Mouse (Mus musculus) 3134 (cell line): ENCODE data around the gene Ptprk.

ENCODE experiments used
- DNase-seq: peaks from one replicate; pipeline ENCODE4 v3.0.0-alpha.2; 2011; ENCODE audit warnings: low spot score; ENCODE audit not compliant: insufficient read length; ENCODE audit errors: extremely low read depth

Gene Ptprk

DNA sequence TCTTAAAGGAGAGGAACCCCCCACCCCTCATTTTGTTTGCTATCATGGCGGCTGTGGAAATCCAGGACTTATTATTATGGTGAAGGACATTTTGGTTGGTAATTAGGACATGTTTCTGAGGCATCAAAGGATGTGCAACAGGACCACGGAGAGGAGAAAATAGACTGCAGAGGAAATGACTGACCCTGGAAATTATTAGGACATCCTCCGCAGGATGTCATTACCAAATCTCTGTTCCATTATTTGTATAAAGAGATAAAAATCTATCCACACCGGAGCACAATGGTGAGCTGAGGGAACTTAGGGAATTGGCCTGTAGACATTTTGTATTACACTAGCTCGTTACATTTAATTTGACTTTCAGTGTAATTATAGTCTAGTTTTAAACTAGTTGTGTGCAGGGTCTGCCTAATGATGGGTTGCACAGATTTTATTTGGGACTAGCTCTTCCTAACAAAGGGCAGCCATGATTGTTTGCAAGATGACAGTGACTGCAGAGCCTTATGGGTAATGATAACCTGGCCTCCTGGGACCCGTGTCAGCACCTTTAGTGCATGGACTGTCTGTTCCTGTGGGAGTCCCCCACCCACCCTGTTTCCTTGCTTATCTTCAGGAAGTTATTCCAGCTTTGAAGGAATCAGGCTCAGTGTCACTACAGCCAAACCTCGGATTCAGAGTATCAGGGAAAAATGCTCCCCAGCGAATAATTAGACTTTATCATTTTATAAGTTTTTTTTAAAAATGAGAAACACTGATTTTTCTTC, 38.4 kb downstream of the Ptprk start:
- DNase-seq: no peak

DNA sequence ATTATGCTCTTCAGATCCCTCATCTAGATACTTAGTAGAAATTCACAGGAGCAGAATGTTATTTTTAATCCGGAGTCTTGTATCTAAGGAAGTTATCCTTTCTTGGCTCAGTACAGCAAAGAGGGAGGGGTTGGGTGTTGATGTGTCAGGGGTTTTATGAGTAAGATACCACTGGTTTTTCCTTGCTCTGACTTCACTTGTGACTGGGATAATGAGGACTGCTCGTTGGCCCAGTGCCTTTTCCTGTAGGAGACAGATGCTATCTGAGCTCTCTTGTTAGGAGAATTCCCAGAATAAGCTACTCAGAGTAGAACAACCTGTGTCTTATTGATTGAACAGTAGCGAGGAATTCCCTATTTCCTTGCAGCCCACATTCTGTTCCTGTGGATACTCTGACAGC, 39.3 kb downstream of the Ptprk start:
- DNase-seq: peak; percentile 54

DNA sequence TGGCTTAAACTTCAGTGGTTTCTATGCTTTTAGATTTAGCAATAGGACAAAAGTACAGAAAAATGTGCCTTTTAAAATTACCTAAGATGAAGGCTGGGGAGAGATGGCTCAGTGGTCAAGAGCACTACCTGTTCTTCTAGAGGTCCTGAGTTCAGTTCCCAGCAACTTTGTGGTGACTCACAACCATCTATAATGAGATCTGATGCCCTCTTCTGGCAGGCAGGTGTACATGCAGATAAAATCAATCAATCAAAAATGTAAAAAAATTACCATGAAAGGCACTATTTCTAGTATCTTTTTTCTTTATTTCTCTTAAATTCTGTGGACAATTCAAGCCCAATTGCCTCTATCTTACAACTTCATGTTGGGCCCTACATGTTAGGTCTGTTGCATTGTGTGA, 42.4 kb downstream of the Ptprk start:
- DNase-seq: no peak

DNA sequence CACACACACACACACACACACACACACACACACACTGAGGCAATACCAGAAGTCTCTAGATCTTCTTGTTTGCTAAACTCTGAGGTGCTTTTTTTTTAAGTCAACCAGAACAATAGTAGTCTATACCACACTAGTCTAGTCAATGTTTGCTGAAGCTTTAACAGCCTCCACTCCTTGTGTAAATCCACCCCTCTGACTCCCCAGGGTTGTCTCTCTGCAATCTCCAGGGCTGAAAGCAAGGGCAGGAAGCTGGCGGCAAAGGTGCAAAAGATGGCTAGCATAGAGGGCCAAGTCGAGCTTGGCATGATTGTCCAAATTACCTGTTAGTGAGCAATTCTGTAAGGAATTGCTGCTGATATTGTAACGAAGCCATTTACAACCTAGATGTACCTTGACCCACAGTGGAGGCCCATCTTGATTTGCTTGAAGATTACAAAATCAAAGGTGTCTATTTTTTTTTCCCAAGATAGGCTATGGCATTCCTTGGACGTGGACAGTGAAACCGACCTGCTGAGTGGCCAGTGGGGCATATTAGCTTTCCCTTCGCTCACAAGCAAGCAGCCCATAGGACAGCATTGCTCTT, 44.3 kb downstream of the Ptprk start:
- no peak for DNase-seq

DNA sequence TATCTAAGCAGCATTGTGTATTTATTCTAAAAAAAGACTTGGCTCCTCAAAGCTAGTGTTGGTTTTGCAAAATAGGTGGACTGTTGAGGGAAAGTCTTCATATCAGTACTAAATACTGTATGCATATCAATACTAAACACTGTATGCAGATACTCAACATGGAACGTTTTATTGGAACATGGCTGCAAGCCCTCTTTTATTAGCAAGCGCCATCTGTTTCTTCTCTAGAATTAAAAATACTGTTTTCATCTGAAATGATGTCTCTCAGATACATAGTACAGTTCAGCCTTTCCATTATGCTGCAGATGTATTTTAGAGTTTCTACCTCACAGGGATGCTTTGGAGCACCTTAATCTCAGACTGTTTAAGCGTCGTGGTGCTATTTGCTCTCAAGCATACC, 49.3 kb downstream of the Ptprk start:
- no peak for DNase-seq

DNA sequence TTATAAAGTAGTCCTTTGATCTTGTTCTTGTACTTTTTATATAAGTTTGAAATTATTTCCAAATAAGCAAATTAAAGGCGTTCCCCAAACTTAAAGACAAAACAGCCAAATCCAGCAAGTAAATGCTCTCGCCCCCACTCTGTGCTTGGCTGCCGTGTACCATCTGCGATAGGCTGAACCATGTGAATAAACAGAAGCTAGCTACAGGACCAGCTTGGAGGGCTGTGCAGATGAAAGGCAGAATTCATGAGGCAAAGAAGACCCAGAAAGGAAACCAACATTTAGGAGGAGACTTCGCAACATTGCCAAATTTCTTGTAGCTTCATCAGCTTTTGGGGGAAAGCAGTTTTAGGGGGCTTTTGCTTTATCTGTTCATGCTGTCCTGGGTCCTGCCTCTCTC, 53.4 kb downstream of the Ptprk start:
- no peak for DNase-seq

DNA sequence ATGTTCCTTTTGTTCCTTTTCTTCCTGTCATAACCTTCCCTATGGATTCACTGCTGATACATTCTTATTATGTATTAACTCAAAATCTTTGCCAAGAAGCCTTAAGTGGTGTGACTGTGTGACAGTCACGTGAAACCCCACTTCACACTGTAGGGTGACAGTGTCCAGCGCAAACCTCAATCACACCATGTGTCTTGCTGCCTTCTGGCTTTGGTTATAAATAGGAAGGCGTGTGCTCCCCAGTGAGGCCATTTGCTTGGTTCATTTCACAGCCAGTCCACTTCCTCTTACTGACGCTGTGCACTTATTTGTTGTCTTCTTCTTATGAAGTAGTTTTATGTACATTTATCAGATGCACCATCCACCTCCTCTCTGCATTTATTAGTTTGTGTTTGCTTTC, 53.8 kb downstream of the Ptprk start:
- no peak for DNase-seq

DNA sequence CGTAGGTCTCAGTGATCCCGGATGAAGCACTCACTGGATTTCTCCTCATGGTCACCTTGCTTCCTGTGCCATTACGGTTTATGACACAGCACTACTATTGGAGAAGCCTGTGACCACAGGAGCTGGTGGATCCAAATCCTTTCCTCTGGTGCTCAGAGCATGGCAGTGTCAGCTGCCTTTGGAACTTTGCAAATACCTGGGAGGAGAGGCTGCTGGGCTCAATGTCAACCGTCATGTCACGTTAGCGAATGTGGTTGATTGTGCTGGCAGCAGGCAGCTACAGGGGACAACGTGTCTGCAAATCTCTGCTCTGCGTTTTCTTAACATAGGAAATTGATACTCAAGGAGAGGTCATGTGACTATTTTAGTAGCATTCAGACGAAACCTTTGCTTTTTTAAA, 55.8 kb downstream of the Ptprk start:
- no peak for DNase-seq

DNA sequence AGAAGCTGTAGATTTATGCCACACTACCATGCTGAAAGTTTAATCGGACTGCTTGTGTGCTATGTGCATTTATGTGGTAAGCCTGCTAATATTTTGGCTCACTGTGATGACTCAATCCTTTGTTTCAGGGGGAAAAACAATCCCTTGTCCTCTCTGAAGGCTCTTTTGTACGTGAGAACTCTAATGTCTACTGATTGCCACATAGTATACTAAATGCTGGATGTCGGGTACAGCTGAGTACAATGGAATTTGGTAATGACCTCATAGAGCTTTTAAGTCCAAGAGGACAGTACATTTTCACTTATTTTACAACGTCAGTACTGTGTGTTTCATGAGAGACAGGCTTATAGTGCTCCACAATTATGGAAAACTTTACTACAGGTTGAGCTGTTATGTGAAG, 59.1 kb downstream of the Ptprk start:
- DNase-seq: no peak

DNA sequence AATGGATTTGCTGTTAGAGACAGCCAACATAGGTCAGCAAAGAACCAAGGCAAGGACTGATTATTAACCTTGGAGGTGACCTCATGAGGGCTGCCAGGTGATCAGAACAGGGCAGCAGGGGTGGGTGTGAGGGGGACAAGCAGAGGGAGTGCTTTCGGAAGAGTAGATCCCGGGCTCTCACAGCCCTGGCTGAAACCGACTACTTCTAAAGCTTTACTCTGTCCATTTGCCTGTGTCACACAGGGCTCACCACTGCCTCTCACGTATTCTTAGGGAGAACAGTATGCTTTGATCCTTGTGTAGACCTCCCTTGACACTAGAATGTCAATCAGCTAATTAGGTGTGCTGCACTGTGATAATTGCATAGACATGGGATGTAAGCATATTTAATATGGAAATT, 63.8 kb downstream of the Ptprk start:
- DNase-seq: no peak

DNA sequence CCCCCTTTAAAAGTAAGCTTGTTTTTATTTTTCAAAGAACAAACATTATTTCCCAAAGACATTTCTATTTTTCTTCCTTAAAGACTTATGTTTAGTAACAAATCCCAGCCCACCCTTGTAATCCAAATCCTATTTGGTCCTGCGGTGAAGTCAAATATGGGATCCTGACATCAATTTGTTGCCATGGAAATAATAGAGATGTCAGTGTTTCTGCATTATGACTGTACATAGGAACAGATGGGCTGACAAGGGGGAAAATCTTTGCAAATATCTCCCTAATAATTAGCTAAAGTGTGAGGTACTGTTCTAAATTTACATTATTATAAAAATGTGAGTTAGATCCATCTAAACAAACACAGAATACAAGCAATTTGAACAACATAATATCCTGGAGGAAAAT, 69.8 kb downstream of the Ptprk start:
- DNase-seq: no peak

DNA sequence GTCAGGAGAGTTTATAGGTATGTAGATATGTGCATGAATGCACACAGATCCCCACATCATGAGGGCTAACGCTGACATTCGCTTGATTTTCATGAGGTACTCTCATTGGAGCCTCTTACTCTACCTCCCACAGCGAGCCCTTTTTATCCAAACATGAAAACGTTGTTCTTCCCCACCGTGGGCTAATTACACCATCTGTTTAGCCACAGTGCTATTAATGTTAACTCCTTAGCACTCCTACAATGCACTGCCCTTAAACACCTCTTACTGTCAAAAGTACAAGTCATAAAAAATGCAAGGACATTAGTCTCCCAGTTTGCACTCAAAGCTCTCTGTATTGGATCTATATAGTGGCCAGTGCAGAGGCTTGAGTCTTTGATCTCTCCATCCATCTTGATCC, 70.7 kb downstream of the Ptprk start:
- DNase-seq: no peak

DNA sequence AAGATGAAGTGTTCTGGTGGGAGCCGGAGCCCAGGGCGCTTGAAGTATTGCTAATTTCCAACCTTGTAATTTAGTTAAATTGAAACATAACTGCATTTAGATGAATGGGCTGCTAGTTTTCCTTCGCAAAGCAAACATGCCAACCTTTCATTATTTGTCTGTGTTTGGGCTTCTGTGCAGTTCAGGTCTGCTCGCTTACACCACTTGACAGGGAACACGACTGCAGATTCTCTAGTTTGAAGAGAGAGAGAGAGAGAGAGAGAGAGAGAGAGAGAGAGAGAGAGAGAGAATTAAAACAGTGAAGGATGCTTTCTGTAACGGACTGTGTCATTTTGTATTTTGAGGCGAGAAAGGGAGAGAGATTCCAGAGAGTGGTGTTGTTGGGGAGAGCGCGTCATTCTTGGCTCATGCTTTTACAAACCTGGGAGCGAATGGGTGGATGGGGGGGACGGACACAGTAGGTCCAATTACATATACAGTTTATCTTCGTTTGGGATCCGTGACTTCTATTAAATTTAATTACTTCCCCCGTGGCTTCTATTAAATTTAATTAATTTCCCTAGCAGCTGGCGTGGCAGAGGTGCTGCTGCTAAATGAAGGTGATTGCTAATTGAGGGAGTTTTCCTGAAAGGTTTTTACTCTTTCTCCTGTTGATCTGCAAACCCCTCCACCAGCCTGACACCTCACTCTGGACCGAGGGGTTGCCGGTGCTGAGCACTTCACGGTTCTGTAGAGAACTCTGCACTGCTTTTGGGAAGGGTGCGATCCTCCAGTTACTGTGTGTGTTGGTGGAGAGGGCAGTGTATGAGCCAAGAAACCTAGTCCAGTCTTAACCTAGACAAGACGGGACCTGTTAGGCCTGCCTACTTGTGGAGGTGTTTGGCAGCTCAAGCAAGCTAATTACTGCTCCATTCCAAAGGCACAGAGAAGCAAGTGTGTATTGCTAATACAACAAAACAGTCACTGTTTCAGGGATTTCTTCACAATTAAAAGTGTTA, 81.4 kb downstream of the Ptprk start:
- DNase-seq: no peak

DNA sequence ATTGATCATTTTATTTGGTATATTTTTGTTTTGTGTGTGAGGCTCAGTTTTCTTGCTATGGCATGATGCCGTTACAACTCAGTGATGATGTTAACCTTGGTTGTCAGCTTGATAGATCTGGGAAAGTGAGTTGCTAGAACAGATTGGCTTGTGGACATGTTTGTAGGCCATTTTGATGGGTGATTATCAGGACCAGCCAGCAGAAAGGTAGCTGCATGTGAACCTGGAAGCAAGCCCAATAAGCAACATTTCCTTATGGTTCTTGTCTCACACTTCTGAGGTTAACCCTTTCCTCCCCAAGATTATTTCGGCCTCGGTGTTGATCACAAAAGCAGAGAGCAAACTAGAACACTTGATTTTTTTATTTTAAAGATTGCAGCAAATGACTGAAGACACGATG, 85.1 kb downstream of the Ptprk start:
- no peak for DNase-seq

DNA sequence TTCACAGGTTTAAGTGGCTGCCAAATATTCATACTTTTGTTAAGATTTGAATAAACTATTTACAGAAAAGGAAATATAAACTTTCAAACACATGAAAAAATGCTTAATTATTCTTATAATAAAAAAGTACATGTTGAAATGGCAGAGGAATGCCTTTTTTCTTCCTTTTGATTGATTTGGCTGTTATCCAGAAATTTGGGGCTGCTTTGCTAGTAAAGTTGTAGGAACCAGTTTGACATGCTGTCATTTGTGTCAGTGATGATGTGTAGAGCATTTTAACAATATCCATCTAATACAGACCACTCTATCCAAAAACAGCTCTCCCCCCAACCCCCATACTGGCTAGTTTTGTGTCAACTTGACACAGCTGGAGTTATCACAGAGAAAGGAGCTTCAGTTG, 86.7 kb downstream of the Ptprk start:
- DNase-seq: no peak

DNA sequence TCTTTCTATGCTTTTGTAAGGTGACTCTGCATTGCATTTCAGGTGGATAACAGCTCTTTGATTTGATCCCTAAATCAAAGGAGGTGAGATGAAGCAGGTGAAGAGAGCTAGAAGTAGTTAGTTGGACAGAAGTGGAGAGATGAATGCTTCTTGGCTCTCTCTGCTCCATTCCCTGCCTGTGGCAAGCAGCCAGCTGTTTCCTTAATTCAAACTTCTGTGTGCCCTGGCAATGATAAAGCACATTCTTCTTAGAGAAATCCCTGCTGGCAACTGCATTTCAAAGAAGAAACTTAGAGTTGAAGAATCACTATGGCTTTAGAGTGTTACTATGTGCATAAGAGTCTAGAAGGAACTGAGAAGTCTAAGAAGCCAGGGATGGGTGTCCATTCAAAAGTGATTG, 89.6 kb downstream of the Ptprk start:
- DNase-seq: no peak

DNA sequence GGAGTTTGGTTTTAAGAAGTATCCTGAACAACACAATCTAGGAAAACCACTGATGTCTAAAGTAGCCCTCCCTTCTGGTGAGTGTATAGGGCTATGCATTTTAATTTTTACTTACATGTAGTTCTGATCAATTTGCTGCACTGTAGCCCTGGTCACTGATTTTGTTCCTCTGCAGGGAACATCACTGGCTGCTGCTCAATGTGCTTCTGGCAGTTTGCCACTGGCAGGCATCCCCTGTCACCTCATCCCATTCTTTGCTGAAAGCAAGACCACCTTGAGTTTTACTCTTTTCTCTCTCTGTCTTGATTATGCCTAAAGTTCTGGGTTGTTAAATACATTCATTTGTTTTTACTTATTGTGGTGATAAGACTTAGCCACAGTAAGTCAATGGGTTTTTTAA, 90.1 kb downstream of the Ptprk start:
- no peak for DNase-seq

DNA sequence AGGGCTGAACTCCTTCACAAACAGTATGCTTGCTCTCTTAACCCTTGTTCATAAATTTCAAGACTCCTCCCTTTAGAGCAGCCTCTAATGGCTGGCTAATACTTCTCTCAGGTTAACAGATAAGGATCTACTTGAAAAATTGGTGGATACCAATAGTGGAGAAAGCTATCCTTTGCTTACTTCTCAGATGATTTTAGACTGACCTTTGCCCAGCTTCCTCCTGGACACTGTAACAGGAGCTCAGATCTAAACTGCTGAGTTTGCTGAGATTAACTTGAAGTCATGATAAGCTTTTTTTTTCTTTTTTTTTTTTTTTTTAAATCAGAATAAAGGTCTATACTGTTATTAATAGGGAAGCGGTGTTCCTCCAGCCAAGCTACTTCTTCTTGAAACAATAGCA, 92.0 kb downstream of the Ptprk start:
- DNase-seq: no peak

DNA sequence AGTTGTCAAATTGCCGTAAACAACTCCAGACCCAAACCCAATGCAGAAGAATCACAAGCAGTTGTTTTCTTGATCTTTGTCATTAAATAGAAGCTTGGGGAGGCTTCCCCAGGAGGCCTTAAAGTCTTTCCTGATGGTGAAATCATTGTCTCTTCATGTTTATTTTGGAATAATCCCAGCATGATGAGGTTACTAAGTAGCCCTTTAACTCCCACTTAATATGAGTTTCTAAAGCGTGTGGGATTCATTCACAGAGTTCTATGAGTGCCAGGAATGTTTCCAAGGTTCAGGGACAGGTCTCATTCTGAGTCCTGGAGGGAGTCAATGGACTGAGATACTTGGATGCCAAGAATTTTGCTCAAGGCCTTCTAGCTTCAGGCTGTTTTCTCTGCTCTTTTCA, 92.5 kb downstream of the Ptprk start:
- no peak for DNase-seq

DNA sequence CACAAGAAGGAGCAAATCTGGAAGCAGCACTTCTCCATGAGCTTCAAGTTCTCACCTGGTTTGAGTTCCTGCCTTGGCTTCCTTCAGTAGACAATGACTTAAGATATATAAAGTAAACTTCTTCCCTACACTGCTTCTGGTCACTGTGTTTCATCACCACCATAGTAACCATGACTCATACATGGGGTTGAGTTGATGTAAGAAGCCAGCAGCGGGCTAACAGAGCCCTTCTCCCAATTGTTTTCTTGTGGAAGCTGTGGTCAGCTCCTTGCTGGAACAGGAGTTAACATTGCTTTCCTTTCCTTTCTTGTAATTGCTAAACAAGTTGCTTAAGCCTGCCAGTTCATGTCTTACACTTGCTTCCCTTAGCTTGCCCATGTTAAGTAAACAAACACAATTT, 96.6 kb downstream of the Ptprk start:
- peak; percentile 58 for DNase-seq

DNA sequence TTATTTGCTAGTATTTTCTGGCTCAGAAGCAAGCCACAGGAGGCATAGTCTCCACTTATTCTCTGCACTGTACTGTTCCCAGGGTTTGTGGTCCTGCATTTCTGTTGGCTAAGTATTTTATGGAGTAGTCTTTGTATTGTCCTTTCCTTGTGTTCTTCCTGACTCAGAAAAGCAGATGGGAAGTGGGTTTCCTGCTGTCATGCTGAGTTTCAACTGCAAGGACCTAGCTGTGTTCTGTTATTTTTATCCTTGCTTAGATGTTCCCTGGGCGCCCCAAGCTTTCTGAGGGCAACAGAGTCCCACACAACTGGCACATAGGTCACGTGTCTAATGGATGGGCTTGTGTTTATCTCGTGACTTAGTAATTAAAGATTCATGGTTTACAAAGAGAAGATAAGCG, 104.3 kb downstream of the Ptprk start:
- DNase-seq: no peak

DNA sequence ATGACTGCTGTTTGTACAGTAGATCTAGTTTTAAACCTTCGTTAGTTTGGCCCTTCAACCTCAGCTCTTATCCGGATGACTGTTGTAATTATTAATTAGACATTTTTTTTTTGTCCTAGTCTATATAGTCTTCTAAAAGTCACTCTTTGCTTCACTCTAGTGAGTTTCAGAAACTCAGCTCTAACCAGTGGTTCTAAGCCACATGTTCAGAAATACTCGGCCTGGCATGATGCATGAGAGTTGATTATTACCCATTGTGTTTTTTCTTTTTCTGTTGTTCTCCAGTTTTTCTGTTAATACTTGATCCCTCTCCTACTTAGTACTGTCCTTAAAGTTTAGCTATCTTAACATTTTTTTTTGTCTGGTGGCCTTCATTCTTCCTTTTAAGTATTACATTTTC, 107.5 kb downstream of the Ptprk start:
- no peak for DNase-seq
